Mouse (Mus musculus): ENCODE results near the gene Gnb1. TPM values are rescaled to one million over a fixed set of nuclear protein-coding genes. Genes with fewer than 3 reads are reported as not detected.
"Not testable (repeated sequence)": the region's sequence is repeated elsewhere in the genome, so short reads cannot be mapped to it uniquely, and the experiment has no call there.

Gnb1 gene
- polyA plus RNA-seq, 1 experiment, result 325 TPM

- no peaks in the 10 kb centered on the region for H3K36me3 ChIP-seq (ENCODE audit: control insufficient read depth, insufficient read depth, low read length)
- H3K4me3 ChIP-seq (ENCODE audit: extremely low read depth, insufficient read depth, insufficient read length), result no peak overlapping the region
- 3% methylated on average over 2 of the region's 2 CpGs for whole genome bisulfite sequencing
- peaks cover 5% of the 10 kb centered on the region for H3K4me1 ChIP-seq (ENCODE audit: control insufficient read depth, insufficient read depth, insufficient read length)
- no peak for DNase-seq (ENCODE audit: low read depth in 1 of 2, low spot score in 2 of 2)
- no peak overlapping the region for H3K27ac ChIP-seq (ENCODE audit: insufficient read depth, low read length)
- H3K27me3 ChIP-seq (ENCODE audit: control insufficient read depth, insufficient read depth, low read length), result no peaks in the 10 kb centered on the region
- no peak for TF ChIP-seq POLR2A (IDR thresholded peaks at IDR 0.05; ENCODE audit: low read depth, low read length)
- TF ChIP-seq CTCF (IDR thresholded peaks at IDR 0.05; ENCODE audit: extremely low read depth, insufficient read depth, insufficient read length, insufficient replicate concordance), result peak; percentile 16; the same call in 1 of the 2 replicates
Measured at GRCm38 (mm10) chr4:155568170-155568569, 77.0 kb downstream of the Gnb1 start.

GRCm38 (mm10) chr4:155568632-155569370 lies 77.6 kb downstream of the Gnb1 start:
- H3K27ac ChIP-seq (ENCODE audit: insufficient read depth, low read length), result no peak overlapping the region
- no peak overlapping the region for H3K4me3 ChIP-seq (ENCODE audit: extremely low read depth, insufficient read depth, insufficient read length)
- TF ChIP-seq POLR2A (IDR thresholded peaks at IDR 0.05; ENCODE audit: low read depth, low read length), result no peak
- TF ChIP-seq CTCF (IDR thresholded peaks at IDR 0.05; ENCODE audit: extremely low read depth, insufficient read depth, insufficient read length, insufficient replicate concordance), result no peak
- no peaks in the 10 kb centered on the region for H3K27me3 ChIP-seq (ENCODE audit: control insufficient read depth, insufficient read depth, low read length)
- DNase-seq (ENCODE audit: low read depth in 1 of 2, low spot score in 2 of 2), result no peak
- peaks cover 5% of the 10 kb centered on the region for H3K4me1 ChIP-seq (ENCODE audit: control insufficient read depth, insufficient read depth, insufficient read length)
- 93% methylated on average over 7 of the region's 7 CpGs for WGBS
- H3K36me3 ChIP-seq (ENCODE audit: control insufficient read depth, insufficient read depth, low read length), result no peaks in the 10 kb centered on the region

GRCm38 (mm10) chr4:155569818-155570217 lies 78.7 kb downstream of the Gnb1 start:
- Histone ChIP-seq H3K36me3 (ENCODE audit: control insufficient read depth, insufficient read depth, low read length) (no peaks in the 10 kb centered on the region), H3K27ac (ENCODE audit: insufficient read depth, low read length) (no peak overlapping the region), H3K27me3 (ENCODE audit: control insufficient read depth, insufficient read depth, low read length) (no peaks in the 10 kb centered on the region), H3K4me1 (ENCODE audit: control insufficient read depth, insufficient read depth, insufficient read length) (peaks cover 3% of the 10 kb centered on the region; the same call in 1 of the 2 replicates), H3K4me3 (ENCODE audit: extremely low read depth, insufficient read depth, insufficient read length) (no peak overlapping the region)
- no peak for DNase-seq (ENCODE audit: low read depth in 1 of 2, low spot score in 2 of 2)
- 89% methylated on average over 6 of the region's 6 CpGs for WGBS
- no peak for TF ChIP-seq CTCF (IDR thresholded peaks at IDR 0.05; ENCODE audit: extremely low read depth, insufficient read depth, insufficient read length, insufficient replicate concordance)
- TF ChIP-seq POLR2A (IDR thresholded peaks at IDR 0.05; ENCODE audit: low read depth, low read length), result no peak

- not testable (repeated sequence) for H3K36me3 ChIP-seq (ENCODE audit: control insufficient read depth, insufficient read depth, low read length); H3K4me3 ChIP-seq (ENCODE audit: extremely low read depth, insufficient read depth, insufficient read length); H3K4me1 ChIP-seq (ENCODE audit: control insufficient read depth, insufficient read depth, insufficient read length); H3K27ac ChIP-seq (ENCODE audit: insufficient read depth, low read length); H3K27me3 ChIP-seq (ENCODE audit: control insufficient read depth, insufficient read depth, low read length); DNase-seq (ENCODE audit: low read depth in 1 of 2, low spot score in 2 of 2)
- WGBS, result 87% methylated on average over 11 of the region's 11 CpGs
Measured at GRCm38 (mm10) chr4:155570315-155570714, 79.2 kb downstream of the Gnb1 start.

GRCm38 (mm10) chr4:155571442-155571841 lies 80.3 kb downstream of the Gnb1 start:
- Histone ChIP-seq H3K4me3 (ENCODE audit: extremely low read depth, insufficient read depth, insufficient read length) (no peak overlapping the region), H3K27ac (ENCODE audit: insufficient read depth, low read length) (no peak overlapping the region), H3K4me1 (ENCODE audit: control insufficient read depth, insufficient read depth, insufficient read length) (peaks cover 5% of the 10 kb centered on the region; the same call in 1 of the 2 replicates), H3K36me3 (ENCODE audit: control insufficient read depth, insufficient read depth, low read length) (no peaks in the 10 kb centered on the region), H3K27me3 (ENCODE audit: control insufficient read depth, insufficient read depth, low read length) (no peaks in the 10 kb centered on the region)
- 72% methylated on average over 2 of the region's 2 CpGs for WGBS
- DNase-seq (ENCODE audit: low read depth in 1 of 2, low spot score in 2 of 2), result no peak
- no peak for TF ChIP-seq CTCF (IDR thresholded peaks at IDR 0.05; ENCODE audit: extremely low read depth, insufficient read depth, insufficient read length, insufficient replicate concordance)

GRCm38 (mm10) chr4:155573155-155573554 lies 82.0 kb downstream of the Gnb1 start:
- Histone ChIP-seq H3K27ac (ENCODE audit: insufficient read depth, low read length) (no peak overlapping the region), H3K4me3 (ENCODE audit: extremely low read depth, insufficient read depth, insufficient read length) (no peak overlapping the region), H3K27me3 (ENCODE audit: control insufficient read depth, insufficient read depth, low read length) (no peaks in the 10 kb centered on the region), H3K4me1 (ENCODE audit: control insufficient read depth, insufficient read depth, insufficient read length) (peaks cover 5% of the 10 kb centered on the region; the same call in 1 of the 2 replicates), H3K36me3 (ENCODE audit: control insufficient read depth, insufficient read depth, low read length) (peaks cover 10% of the 10 kb centered on the region)
- DNase-seq (ENCODE audit: low read depth in 1 of 2, low spot score in 2 of 2), result no peak
- 77% methylated on average over 2 of the region's 2 CpGs for WGBS
- TF ChIP-seq POLR2A (IDR thresholded peaks at IDR 0.05; ENCODE audit: low read depth, low read length) (no peak), CTCF (IDR thresholded peaks at IDR 0.05; ENCODE audit: extremely low read depth, insufficient read depth, insufficient read length, insufficient replicate concordance) (no peak)

GRCm38 (mm10) chr4:155573876-155574275 lies 82.7 kb downstream of the Gnb1 start:
- no peak for DNase-seq (ENCODE audit: low read depth in 1 of 2, low spot score in 2 of 2)
- no peaks in the 10 kb centered on the region for H3K27me3 ChIP-seq (ENCODE audit: control insufficient read depth, insufficient read depth, low read length)
- TF ChIP-seq POLR2A (IDR thresholded peaks at IDR 0.05; ENCODE audit: low read depth, low read length) (no peak), CTCF (IDR thresholded peaks at IDR 0.05; ENCODE audit: extremely low read depth, insufficient read depth, insufficient read length, insufficient replicate concordance) (no peak)
- peaks cover 15% of the 10 kb centered on the region for H3K36me3 ChIP-seq (ENCODE audit: control insufficient read depth, insufficient read depth, low read length)
- no peak overlapping the region for H3K4me3 ChIP-seq (ENCODE audit: extremely low read depth, insufficient read depth, insufficient read length)
- 90% methylated on average over 9 of the region's 9 CpGs for WGBS
- peaks cover 5% of the 10 kb centered on the region; the same call in 1 of the 2 replicates for H3K4me1 ChIP-seq (ENCODE audit: control insufficient read depth, insufficient read depth, insufficient read length)
- peak overlapping the region; percentile 3; the same call in 1 of the 2 replicates for H3K27ac ChIP-seq (ENCODE audit: insufficient read depth, low read length)

Data from spleen, adult 2 months (tissue).